Mouse (Mus musculus) granulocyte monocyte progenitor cell, adult 5-6 weeks (primary cell): ENCODE data around the gene Gmfg. TPM values are rescaled to one million over a fixed set of nuclear protein-coding genes. Genes with fewer than 3 reads are reported as not detected.
A peak's percentile ranks its signal among the peaks of the same experiment; 100 is the strongest.

Source experiments
- ATAC-seq: replicated peaks from 2 replicates; pipeline ENCODE4 v1.8.0; 2016; ENCODE audit warnings: mild to moderate bottlenecking, moderate TSS enrichment, inconsistent platforms; ENCODE audit not compliant: poor library complexity, severe bottlenecking
- total RNA-seq, 2 experiments: library from RNA; stranded (forward) in 1 of 2; stranded (reverse) in 1 of 2; fragments of 200-712, 200-1000 nt in 1 of 2; fragments of >200 nt in 1 of 2; fragmentation: Nextera tagmentation in 1 of 2; gene quantifications; 2 replicates each; pipeline ENCODE4 v1.2.3; 2014 to 2017

The Gmfg gene
- total RNA-seq (2014; fragmentation: Nextera tagmentation) (420 and 510 TPM in 2 replicates), total RNA-seq (2017) (682 and 721 TPM in 2 replicates)

DNA sequence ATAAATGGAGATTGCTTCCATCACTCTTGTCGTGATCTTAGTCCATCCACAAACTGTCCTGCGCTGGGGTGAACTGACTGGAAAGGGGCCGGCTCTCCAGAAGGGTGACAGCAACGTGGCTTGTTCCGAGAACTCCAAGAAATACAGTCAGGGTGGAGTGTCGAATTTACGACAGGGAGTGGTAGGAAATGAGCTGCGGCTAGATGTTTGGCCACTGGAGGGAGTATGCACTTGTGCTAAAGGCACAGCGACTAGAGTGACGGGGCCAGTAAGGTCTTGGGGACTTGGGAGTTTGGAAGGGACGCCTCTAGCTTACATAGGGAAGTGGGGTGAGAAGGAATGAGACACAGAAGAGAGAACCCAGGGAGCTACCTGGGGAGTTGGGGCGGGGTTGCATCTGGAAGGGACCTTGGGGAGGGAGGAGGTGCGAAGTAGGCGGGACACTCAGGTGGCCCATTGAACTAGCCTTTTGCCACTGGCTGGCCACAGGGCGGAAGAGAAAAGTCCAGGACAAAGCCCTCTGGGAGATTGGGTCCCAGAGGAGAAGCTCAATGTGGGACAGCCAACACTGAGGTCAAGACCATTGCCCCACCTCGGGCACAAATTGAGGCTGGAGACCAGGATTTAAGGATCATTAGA is at the start of gene Gmfg:
TSS of gene Gmfg (plus strand) at position 516 of the 639 bp plus-strand sequence.
- peak; percentile 57 for ATAC-seq

DNA sequence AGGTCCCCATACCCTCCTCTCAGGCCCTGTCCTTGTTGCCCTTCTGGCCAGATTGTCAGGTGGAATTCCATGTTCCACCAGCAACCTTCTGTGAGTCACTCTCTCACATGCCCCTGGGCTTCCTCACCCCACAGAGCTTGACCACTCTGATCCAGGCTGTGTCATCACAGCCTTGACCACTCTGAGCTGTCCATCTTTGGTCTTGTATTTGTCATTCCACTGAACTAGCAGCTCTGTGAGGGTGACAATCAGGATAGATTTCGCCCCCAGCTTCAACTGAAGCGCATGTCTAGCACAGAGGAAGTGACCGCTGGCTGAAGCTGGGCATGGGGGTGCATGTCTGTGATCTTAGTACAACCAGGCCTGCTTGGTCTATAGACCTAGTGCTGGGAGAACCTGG is 46.9 kb upstream of the Gmfg start:
- ATAC-seq: no peak

DNA sequence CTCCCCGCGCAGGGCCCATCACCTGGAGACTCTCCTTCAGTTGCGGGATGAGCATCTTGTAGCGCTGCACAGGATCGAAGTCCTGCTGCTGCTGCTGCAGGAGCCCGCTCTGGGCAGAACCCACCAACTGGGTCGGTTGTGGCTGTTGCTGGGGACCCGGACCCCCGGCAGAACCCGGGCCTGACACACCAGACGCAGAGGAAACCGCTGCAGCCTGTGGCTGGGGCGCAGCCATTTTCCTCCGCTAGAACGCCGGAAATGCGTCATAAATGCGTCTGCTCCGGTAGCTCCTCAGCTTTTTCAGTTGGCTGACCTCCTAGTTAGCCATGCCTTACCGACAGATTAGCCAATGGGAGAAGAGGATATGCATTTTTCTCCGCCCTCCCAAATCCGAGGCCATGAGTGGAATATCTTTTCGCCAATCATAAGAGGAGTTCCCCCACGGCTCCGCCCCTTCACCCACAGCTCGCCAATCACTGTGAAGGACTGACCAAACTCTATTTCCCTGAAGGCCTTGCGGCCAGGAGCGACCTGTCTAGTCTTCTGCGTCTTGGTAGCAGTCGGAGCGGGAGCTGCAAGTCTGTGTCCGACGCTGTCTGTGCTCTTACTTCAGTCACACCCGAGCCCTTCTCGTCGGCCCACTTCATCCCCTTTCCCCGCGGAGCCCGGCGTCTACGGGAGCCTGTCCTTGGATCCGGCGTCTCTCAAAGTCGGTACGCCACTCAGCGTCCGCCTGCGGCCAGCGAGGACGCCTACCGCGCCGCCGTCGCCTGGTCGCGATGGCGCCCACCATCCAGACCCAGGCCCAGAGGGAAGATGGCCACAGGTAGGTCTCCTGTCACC is 44.6 kb upstream of the Gmfg start, which contains the start of the genes Med29 and Paf1:
TSS of gene Med29 (minus strand) at position 280 of the 843 bp plus-strand sequence.
TSS of gene Paf1 (plus strand) at position 523 of the 843 bp plus-strand sequence.
- peak; percentile 96 for ATAC-seq

DNA sequence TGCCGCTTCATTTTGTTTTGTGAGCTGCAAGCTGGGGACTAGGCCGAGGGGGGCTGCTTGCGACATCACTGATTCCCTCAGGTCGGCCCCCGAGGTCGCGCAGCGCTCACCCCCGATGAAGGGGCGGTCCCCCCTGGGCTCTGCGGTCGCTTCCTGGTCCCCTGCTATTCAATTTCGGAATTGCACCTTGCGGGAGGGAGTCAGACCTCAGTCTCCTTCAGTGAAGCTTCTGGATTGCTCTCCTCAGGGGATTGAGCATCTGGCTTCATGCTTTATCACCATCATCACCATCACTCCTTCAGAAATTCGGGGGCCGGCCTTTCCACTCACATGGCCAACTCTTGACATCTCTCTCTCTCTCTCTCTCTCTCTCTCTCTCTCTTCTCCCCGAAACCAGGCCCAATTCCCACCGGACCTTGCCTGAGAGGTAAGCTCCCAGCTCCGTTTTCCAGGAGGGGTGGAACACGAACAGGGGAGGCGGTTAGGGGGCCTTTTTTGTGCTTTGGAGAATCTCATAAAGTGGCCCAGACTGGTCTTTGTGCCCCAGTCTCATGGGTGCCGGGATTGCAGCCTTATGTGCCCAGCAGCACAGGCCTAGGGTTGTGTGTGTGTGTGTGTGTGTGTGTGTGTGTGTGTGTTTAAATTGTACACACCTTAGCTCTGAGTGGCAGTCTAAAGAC is 43.8 kb upstream of the Gmfg start:
- peak; percentile 51 for ATAC-seq

DNA sequence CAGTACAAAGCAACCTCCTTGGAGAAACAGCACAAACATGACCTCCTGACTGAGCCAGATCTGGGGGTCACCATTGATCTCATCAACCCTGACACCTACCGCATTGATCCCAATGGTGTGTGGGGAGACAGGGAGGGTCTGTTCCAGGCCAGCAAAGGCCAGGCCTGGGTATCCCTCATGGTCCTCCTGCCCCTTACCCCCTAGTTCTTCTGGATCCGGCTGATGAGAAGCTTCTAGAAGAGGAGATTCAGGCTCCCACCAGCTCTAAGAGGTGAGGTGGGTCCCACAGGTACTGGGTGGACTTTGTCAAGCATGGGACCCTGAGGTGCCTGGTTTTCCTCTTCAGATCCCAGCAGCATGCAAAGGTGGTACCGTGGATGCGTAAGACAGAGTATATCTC is 41.8 kb upstream of the Gmfg start:
- no peak for ATAC-seq

DNA sequence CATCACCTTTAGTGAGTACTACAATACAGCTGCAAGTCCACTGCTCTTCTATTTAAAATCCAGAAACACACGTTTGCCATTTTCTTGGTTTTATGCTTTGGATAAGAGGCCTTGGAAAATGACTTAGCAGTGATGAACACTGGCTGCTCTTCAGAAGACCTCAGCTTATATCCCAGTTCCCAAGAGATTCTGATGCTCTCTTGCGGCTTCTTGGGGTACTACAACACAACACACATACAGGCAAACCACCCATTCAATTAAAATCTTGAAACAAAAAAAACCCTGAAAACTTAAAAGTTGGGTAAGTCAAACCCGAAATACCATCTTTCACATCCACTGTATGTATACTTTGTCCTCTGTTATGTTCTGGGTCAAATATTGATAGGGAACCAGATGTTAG is 39.2 kb upstream of the Gmfg start:
- no peak for ATAC-seq

DNA sequence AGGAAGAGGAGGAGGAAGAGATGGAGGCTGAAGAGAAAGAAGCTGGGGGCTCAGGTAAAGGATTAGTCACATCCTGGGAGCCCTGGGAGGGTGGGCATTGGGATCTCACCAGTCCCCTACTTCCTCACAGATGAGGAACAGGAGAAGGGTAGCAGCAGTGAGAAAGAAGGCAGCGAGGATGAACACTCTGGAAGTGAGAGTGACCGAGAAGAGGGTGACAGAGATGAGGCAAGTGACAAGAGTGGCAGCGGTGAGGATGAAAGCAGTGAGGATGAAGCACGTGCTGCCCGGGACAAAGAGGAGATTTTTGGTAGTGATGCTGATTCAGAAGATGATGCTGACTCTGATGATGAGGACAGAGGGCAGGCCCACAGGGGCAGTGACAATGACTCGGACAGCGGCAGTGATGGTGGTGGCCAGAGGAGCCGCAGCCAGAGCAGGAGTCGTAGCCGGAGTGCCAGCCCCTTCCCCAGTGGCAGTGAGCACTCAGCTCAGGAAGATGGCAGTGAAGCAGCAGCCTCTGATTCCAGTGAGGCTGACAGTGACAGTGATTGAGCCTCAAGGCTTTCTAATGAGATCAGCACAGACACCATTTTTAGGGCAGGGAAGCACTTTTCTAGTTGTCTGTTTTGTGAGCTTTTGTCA is 38.4 kb upstream of the Gmfg start:
- no peak for ATAC-seq

DNA sequence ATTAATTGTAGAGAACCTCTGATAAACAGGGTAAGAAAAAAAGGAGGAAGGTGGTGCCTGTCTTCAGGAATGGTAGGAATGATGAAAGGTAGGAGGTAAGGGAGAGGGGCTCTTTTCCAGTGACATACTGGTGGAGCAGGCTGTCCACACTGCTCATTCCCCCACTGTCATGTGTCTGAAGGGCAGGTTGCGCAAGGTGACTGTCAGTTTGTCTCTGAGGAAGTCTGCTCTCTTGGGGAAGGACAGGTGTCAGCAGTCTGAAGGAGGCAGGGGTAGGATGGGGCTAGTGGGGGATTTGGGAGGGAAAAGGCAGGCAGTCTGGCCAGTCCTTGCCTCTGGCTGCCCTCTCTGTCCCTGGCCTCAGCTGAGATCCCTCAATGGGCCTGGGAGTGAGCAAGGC is 36.2 kb upstream of the Gmfg start:
- peak; percentile 80 for ATAC-seq

DNA sequence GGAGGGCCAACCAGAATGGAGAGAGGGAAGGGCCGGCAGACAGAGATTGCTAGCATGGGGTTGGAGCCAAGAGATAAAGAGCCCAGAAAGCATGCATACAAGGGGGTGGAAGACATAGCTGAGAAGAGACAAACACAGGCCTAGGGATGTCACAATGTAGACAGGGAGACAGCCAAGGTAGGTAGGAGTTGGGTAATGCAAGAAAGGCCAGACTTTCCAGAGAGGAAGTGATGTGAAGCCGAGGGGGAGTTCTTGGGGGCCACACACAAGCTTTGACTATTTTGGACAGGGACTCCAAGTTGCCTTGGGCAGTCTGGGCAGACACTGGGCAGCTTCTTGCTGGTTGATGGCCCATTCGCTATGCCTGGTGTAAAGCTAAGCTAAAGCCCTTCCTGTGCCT is 35.3 kb upstream of the Gmfg start:
- peak; percentile 61 for ATAC-seq

DNA sequence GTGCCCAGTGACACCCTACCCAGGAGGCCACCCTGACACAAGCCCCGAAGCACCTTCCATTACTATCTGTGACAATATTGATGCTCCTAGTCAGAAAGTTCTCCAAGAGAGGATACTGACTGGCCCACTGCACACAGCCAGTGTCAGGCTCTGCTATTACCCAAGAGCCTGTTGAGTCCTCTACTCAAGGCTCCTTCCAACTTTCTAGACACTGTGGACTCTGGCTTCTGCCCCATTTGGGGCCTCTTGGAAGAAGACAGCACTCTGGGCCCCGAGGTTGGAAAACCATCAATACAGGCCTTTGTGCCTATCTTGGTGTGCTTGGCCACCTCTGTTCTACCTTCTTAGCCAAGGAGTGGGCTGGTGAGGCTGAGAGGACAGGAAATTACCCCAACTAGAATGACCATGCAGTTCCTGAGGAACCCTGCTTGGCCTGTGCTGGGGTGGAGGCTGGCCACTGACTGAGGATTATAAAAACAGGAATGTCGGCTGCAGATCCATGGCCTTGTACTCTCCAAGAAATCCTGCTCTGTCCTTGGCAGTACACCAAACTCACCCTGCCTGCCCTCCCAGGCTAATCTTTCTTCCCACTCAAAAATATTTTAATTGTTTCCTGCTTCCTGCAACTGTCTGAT is 26.3 kb upstream of the Gmfg start:
- no peak for ATAC-seq

DNA sequence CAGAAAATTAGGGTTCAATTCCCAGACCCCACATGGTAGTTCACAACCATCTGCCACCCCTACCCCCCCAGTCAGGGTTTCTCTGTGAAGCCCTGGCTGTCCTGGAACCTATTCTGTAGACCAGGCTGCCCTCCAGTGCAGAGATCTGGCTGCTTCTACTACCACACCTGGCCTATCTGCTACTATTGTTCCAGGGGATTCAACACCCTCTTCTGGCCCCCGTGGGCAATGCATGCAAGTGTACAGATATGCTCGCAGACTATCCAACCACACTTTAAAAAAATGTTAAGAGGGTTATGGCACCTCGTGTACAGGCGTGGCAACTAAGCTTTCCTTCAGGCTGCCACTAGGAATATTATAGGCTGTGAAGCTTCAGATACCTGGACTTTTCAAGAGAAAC is 24.4 kb upstream of the Gmfg start:
- ATAC-seq: no peak

DNA sequence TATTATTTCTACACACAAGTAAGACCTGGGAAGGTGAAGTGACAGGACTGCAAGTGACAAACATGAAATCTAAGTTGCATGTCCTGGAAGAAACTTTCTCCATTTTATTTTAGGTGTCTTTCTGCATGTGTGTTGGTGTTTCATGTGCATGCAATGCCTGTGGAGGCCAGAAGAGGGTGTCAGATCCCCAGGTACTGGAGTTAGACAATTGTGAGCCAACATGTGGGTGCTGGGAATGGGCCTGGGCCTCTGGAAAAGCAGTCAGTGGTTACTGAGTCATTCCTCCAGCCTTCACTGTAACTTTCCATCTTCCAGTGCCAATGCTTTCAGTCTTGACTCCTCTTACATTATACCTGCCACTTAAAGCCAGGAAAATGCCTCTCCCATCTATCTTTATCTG is 19.9 kb upstream of the Gmfg start:
- no peak for ATAC-seq

DNA sequence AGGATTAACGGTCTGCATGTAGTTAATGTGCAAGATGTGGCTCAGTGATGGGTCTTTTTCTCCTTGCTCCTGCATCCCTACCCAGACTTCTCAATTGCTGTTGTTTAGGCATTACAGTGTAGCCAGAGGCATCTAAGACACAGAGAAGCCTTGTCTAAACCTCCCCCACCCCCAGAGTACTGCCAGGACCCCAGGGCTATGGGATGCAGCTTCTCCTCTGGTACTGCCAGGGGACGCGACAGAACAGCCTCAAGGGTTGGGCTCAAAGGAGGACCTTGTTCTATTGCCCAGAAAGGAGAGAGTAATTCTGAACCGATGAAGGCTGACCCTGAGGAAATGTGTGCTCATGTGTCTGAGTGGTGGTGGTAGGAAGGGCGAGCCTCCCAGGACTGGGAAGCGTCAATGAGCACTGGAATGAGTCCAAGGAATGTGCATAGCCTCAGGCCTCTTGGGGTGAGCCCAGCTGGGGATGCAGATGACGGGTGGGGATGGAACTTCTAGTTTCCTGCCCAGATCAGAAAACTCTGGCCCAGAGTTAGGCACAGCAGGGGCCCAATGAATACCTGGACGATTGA is 19.1 kb upstream of the Gmfg start:
- no peak for ATAC-seq

DNA sequence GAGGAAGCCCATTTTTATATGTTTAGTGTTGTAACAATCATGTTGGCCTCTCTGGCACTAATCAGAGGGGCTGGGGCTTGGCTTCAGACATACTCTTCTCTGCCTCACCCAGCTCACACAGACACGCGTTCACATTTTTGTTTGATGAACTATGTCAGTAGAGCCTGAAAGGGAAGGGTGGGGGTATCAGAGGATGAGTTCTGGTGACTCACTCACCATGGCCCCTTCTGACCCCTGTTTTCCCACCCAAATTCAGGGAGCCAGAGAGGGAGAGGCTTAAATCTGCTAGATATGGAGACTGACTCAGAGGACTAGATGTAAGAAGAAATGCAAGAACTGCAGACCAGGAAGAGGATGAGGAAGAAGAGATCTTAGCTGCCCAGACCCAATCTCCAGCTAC is 17.8 kb upstream of the Gmfg start:
- ATAC-seq: no peak

DNA sequence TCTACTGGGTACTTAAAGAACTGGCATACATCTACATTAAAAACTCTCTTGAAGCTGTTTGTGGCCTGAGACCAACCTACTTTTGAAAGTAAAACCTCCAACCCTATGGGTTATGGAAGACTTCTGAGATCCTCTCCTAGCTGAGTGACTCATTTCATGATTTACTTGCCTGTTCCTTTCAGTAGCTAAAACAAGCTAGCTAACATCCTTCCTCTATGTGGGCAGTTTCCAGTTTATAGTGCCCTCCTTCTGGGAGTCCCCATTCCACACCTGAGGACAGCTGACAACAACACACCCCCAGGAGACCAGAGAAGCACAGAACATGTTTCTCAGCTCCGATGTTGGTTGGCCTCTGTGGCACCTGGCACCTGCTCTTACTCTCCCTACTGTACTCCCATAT is 14.2 kb upstream of the Gmfg start:
- ATAC-seq: no peak

DNA sequence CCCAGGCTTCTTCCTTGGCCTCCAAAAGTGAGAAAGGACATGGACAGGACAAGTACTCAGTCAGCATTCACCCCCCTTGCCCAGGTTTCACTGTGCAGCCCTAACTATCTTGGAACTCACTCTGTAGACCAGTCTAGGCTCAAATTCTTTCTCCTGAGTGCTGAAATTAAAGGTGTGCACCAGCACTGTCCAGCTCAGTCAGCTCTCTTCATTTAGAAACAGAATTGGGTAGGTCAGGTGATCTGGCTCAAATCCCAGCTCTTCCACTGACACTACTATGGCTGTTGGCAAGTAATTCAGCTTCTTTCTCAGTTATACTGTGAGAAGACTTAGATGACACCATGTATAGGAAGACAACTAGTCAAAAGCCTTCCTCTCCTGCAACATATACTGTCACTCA is 9.5 kb upstream of the Gmfg start:
- ATAC-seq: no peak

DNA sequence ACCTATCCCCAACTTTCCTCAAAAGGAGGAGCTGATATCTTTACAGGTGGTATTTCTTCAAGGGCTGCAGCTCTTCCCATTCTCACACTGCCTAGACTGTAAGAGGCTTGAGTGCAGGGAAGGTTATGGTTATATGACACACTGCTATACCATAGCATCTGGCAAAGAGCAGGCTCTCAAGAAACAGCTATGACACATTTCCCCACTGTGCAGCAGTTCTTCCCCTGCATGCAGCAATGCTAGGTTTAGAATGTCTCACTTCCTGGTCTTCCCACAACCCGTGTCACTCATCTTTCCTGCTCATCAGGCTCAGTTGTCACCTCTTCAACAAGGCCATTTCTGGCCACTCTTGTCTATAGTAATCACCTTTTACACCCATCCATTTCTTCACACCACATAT is 6.7 kb upstream of the Gmfg start:
- ATAC-seq: peak; percentile 78

DNA sequence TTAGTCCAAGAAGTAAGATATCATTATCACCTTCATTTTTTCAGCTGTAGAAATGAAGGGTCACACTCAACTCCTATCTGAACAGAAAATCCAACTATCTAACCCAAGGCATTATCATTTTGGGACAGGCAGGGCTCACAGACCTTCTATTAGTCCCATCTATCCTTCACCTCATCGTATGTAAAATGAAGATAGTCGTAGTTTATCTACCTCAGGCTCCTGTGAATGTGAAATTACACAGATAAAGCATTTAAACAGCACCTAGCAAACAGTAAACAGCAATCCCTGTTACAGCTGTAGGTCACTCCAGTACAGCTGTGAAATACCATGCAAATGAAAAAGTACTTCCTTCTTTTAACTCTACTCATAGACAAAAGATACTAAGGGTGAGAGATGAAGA is 5.0 kb upstream of the Gmfg start:
- ATAC-seq: no peak

DNA sequence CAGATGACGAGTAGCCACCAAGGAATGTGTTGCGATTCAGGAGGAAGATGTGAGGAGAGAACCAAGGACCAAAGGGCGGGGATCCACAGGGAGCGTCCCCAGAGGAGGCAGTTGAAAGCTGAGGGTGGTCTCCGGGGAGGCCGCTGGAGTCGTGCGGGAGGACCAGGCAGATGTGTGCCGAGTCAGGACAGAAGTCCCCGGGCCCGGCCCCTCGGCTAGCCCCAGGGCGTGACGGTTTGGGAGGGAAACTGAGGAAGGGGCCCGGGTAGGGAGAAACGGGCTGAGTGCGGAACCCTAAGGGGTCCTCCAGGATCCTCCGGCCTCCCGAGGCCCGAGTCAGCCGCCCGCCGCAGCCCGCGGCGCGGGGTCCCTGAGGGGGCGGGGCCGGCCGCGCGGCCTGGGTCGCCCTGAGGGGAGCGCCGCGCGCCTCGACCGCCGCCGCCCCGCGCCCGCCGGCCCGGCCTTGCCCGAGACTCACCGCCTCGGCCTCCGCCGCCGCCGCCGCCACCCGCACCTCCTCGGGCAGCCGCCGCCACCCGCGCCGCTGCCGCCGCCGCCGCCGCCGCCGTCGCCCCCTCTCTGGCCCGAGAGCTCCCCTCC is 1.5 kb upstream of the Gmfg start:
- ATAC-seq: no peak
